Mouse (Mus musculus) urinary bladder, postnatal 10 days (tissue): ENCODE results near the gene Qrich2.

Source experiments
- DNase-seq: peaks from one replicate; pipeline ENCODE4 v3.0.0; 2022; ENCODE audit warnings: low spot score

Qrich2 gene

DNA sequence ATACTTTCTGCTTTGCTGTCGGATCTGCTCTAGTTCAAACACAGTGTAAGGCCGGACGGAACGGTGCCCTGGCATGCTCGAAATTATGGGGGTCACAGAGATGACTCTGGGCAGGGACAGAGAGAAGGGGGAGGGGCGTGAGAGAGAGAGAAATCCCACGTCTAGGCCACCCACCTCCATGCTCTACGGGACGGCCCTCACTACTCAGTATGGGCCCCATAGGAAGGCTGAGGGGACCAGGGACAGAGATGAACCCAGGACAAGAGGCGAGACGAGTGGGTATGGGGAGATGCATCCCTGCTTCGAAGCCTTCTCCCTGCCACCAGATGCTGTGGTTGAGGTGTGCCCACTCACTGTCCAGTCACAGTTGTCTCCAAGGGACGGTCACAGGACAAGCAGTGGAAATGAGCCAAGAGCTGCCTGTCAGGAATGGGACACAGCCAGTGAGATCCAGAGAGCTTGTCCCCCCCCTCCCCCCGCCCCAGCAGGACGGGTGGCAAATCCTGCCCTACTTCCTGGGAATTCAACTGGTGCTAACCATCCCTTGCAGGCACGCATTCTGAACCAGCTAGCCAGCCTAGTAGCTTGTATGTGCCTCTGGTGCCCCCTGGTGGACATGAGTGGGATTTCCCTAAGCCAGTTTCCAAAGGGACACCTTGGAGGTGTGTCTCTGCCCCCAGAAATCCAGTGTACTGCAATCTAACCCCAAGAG lies 20.3 kb downstream of the Qrich2 start:
- DNase-seq = peak; percentile 90

DNA sequence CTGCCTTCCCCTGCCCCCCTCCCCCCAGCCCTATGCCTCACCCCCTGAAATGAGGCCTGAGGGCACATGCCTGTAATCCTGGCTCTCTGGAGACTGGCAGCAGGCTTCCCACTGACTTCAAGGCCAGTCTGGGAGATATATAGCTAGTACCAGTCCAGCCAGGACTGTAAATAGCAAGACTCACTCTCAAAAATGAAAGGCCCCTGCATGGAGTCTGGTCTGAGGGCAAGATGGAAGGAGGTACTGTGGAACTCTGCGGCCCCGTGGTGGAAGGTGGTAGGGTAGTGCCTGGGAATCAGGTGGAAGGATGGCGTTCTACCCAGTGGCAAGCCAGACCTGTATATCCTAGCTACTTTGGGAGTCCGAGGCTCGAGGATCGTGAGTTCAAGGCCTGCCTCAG lies 22.1 kb downstream of the Qrich2 start:
- DNase-seq = no peak

DNA sequence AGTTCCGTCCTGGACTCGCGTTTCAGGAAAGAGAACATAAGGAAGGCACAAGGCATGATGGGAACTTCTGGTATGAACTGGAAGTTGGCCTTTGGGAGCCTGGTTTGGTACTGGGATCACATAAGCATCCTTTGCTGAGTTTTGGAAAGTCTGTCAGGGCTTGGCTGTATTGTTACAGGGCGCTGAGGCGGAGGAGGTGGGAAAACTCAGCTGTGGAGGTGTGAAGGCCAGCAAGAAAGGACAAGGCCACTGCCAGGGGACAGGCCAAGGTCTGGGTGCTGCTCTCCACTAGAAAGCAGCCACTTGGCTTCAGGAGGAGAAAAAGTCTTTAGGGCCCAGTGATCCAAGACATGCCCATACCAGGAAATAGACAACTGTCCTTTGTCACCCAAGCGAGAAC lies 22.7 kb downstream of the Qrich2 start:
- DNase-seq = no peak

DNA sequence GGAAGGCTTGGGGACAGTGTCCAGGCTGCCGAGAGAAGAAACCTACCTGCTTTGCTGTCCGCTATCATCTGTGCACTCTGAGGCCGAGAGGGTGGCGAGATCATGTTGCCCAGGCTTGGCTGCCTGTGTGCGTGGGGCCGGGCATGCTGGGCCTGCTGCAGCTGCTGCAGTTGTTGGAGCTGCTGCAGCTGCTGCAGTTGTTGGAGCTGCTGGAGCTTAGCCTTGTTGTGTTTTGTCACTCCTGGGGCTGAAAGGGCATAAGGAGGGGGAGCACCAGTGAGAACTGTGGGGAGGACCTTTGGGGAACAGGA lies 23.2 kb downstream of the Qrich2 start:
- DNase-seq = no peak

DNA sequence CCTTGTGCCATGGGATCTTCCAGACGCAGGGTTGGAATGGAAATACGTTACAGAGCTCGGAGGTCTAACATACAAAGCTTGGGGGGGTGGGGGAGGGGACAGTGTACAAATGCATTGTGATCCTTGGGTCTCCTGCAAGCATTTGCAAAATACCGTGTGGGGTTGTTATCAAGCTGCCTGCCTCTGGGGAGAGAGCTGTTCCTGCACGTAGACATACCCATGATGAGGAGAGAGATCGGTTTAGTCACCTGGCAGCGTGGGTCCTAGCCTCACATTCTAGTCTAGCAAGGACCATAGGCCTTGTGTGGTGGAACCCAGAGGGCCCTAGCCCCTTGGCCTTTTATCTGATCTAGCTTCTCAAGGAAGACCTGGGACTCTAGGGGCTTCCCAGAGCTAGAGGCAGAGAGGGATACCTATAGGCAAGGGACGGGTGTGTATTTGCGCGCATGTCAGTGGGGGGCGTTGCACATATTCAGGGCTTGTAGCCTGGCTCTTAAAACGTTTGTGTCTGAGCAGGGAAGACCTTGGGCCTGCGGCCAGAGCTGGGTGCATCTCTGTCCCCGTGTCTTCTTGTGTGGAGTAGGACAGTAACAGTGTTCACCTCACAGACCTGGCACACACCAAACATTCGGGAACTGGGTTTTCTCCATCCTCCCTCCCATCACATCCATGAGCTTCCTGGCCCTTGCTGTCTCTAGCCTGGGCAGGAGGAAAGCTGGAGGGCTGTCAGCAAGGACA lies 23.7 kb downstream of the Qrich2 start:
- DNase-seq = no peak

DNA sequence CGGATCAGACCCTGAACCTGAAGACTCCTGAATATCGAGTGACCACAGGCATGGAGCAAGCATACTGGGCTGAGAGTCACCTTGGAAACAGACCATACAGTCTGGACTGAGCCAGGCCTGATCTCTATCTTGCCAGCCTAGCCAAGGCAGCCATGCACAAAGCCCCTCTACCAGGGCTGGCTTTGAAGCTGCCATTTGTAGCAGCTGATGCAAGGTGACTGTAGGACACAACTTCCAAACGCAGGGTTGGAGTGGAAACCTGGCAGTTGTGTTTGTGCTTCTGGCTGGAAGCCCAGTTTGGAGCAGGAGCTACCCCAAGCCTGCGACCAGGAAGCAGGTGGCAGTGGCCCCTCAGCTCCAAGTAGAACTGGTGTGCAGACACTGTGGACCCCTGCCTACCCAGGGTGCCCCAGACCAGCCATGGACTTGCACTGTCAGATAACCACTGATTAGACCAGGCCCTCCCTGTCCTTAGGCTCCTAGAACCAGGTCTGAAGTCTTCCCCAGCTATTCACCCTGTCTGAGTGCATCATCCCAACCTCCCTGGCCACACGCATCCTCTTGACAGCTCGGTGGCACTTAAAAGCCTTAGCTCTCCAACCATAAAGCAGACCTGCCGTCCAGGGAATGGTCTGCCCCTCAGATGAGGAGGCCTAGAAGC lies 25.5 kb downstream of the Qrich2 start:
- no peak for DNase-seq

DNA sequence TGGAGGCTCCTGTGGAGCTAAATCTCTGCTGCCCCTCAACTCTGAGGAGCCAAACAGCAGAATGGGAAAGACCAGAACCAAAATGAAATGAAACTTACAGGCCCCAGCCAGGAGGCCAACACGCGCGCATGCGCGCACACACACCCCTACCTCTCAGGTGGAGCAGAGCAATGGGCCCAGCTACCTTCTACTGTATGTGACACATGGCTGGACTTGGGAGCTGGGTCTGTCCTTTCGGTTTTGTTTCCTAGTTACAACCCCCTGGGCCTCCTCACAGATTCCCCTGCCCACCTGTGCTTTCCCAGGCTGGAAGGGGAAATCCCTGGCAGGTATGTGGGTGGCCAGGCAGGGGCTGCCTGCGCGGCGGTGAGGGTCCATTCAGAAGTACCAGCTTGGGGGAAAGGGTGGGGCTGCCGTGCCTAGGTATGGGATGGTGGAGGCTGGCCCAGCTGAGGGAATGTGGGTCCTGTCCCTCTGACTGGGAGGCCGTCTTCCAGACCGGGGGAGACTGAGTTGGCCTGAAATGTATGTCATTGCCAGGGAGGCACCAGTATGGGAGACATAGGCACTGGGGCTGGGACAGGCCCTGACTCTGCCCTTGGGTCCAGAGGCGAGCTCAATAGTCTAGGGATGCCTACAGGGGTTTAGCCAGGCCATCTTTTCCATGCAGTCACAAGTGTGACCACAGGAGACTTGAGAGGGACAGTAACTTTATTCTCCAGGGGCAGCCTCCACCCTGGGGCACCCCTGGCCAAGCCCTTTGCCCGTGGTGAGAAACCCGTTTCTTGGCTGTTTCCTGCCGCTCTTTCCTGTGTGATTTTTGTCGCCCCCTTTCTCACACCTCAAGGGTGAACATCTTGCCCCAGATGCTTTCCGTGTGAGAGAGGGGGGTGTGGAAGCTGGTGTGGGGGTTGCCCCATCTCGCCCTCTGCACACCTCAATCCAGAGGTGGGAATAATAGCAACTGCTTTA lies 26.5 kb downstream of the Qrich2 start:
- DNase-seq = no peak

DNA sequence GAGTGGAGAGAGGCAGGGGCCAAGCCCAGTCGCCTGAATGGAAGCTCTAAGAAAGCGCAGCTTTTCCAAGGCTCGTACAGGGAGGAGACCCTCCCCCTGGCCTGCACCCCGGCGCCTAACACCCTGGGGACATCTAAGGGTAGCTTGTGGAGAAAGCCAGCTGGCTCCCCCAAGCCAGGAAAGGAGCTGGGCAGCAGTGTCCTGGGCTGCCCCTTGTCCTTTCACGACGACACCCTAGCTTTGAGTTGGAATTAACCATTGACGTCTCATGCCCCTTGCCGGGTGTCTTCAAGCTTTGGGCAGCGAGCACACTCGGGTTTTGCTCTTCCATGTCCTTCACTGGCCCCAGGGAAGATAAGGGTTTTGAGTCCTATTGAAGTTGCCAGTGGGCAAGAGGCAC lies 28.5 kb downstream of the Qrich2 start:
- DNase-seq = no peak

DNA sequence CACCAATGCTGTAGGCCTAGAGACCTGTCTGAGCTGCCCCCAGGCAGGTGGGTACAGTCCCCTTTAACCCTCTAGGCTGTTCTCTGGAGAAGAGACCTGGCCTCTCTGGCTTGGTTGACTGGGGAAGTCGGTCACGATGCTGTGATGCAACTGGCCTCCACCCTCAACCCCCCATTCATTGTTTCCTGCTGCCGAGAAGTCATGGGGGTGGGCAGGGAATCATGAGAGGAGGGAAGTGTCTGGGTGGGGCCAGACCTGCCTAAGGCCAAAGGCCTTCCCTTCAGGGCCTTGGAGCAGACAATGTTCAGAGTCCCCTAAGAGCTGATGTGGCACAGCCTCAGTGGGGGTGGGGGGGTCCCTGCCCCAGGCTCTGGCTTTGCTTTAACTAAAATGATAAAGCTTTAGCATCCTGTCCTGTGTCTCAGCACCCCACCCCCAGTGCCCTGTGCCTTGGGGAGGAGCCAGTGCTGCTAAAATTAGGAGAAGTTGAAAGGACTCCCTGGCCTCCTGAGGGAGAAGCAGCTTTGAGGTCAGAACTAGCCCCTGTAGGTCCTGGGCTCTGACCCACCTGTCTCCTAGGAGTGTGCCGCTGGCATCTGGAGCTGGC lies 29.2 kb downstream of the Qrich2 start:
- no peak for DNase-seq

DNA sequence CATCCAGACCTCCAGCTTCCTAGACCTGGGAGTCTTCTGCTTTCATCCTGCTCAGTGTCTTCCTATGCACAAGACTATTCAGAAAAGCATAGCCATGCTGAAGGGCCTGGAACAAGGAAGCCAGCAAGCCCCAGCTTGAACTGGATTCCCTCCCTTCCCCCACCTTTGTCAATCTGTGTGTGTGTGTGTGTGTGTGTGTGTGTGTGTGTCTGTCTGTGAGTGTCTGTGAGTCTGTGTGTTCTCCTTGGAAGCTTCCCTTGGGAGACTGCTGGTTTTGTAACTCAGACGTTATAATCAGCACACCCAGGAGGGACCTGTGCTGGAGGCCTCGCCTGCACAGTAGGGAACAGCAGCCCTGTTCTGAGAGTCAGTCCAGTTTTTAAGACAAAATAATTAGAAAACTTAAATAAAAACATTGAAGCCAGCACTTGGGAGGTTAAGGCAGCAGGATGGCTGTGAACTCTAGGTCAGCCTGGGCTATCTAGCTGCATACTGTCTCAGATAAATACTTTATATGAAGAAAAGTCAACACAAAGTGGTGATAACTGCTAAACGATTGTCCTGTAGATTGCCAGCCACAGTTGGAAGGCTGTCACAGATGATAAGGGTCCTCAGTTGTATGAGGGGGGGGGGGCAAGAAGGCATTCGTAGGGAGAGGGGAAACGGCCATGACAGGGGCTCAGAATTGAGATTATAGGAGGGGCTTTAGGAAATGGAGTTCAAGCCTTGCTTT lies 29.9 kb downstream of the Qrich2 start:
- DNase-seq = no peak

DNA sequence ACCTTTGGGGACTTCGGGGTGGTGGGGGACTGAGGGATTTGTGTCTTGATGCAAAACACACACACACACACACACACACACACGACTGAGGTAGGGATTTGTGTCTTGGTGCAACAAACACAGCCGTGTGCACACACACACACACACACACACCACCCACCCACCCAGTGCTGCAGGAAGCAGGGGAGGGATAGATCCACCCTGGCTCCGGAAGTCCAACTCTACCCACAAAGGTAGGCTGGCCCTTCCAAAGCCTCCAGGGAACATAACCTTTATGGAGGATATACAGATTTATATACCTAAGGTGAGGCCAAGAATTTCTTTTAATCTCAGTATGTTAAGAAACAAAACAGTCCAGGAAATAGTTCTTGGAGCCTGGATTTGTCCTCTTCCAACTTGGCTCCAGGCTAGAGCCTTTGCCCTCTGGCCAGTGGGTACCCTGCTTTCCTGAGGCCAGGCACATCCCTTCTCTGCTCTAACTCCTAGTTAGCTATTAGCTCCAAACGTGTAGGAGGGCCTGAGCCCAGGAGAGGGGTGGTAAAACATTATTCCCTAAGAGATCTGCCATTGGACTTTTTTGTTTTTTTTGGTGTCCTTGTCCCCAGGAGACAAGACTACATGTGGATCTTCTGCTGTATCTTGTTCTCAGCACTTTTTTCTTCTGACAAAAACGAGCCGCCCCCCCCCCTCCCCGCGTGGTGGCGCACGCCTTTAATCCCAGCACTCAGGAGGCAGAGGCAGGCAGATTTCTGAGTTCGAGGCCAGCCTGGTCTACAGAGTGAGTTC lies 30.9 kb downstream of the Qrich2 start:
- no peak for DNase-seq

DNA sequence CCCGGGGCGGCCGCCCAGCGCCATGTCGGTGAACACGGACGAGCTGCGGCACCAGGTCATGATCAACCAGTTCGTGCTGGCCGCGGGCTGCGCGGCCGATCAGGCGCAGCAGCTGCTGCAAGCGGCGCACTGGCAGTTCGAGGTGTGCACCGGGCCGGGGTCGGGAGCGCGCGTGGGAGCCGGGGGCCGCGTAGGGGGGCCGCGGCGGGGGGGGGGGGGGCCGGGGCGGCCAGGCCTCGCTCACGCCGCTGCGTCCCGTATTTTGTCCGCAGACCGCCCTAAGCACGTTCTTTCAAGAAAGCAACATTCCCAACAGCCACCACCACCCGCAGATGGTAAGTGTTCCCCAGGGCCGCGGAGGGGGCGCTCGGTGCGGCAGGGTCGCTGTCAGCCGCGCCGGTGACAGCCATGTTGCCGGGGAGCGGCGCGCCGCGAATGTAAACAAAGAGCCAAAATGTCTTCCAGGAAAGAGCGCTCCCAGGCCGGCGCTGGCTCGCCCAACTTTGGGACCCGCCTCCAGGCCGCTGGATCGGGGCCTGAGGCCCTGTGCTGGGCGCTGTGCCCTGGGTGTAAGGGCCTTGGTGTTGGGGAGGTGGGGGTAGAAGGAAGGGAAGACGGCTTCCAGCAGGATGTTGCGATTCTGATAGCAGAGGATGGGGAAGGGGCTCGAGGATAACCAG lies 31.6 kb downstream of the Qrich2 start:
- no peak for DNase-seq

DNA sequence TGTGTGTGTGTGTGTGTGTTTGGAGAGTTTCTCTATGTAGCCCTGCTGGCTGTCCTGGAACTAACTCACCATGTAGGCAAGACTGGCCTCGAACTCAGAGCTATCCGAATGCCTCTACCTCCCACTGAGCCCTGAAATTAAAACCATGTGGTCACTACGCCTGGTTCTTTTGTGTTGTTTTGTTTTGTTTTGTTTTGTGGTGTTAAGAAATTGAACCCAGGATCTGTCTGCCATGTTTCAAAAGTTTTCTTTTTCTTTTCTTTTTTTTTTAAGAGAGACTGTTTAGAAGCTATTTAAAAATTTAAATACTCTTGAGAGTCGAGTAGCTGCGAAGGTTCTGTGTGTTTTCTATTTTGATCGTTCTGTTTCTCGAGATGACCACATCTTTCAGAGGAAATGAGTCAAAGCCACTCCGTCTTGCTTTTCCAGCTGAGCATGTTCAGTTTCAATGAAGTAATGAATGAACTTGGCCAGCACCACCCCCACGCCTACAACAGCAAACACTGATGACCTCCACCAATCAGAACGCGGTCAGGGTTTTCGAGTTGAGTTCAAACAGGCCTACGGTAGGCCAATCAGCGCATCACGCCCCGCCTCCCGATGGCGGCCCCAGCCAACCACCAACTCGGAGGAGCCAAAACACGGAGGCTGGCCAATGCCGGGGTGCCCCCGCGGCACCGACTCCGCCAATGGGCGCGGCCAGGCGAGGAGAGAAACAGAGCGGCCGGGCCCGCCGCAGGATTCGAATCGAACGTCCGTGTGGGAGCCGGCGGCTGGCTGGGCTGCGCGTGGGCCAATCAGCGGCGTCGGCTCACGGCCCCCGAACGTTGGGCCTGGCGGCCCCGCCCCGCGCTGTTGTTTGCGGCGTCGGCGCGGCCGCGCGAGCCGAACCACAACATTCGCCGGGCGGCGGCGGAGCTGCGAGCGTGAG lies 32.4 kb downstream of the Qrich2 start, which contains the start of gene Ubald2:
Gene Ubald2, plus strand, starts transcription at position 739 of the 931 bp plus-strand sequence.
- peak; percentile 95 for DNase-seq

DNA sequence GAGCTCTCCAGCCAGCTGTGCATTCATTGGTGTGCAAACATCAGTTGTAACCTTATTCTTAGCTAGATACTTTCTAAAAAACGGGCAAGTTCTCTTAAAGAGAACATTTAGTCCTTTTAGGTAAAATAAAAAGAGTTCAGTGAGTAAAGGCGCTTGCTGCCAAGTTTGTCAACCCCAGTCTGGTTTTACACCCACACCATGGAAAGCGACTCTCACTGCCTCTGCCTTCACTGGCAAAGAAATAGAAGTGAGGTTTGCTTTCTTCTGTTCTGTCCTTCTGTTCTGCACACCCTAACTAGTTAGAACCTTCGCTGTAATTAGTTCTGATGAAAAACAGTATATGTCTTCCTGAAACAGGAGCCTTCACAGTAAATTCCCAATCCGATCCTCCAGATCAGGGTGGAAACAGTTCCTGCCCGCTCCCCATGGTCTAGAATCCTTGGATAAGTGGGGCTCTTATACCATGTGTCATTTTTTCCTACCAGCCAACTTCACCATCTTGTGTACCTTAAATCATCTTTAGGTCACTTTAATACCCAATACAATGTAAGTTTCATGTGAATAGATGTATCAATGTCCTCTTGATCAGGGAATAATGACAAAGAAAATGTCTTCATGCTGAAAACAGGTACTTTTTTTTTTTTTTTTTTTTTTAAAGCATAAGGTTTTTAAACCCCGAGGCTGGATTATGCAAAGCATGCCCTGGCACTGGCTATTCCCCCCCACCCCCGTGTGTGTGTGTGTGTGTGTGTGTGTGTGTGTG lies 33.3 kb downstream of the Qrich2 start:
- DNase-seq = no peak

DNA sequence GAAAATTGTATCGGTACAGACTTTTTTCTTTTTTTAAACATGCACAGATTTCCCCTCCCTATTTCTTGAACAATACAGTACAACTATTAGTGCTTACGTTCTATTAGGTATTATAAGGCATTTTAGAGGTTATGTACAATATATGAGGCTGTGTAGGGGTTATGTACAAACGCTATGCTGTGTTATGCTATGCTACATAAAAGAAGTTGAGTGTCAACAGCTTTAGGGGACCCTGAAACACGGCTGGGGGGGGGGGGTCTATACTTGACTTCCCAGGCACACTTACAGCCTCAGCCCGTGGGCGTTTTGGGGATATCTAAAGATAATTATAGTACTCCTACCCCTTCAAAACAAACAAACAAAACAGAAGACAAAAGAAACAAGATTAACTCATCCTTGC lies 33.9 kb downstream of the Qrich2 start:
- DNase-seq = no peak

DNA sequence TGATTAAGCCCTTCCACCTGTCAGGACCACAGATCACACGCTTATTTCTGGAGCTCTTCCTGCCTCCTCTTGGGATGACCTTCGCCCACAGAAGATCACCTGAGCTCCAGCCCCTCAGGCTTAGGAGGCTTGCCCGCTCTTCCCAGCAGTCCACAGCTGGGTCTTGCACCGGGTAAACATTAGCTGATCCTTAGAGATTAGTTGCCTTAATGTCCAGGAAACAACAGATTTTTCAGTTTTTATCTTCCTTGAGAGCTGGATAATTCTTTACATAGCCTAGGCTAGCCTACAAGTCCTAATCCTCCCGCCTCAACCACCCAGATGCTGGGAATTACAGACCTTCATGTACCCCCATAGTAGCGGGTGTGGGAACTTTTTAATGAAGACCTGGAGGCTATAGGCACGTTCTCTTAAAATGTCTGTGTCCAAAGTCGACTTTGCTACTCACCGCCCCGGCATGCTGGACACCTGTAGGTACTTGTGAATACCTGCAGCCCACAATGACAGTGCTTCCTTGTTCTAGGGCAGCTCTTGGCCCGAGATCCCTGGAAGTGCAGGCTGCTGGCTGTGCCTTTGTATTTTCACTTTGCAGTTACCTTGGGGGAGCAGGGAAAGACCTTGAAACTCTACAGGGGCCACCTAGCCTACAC lies 34.5 kb downstream of the Qrich2 start:
- no peak for DNase-seq

DNA sequence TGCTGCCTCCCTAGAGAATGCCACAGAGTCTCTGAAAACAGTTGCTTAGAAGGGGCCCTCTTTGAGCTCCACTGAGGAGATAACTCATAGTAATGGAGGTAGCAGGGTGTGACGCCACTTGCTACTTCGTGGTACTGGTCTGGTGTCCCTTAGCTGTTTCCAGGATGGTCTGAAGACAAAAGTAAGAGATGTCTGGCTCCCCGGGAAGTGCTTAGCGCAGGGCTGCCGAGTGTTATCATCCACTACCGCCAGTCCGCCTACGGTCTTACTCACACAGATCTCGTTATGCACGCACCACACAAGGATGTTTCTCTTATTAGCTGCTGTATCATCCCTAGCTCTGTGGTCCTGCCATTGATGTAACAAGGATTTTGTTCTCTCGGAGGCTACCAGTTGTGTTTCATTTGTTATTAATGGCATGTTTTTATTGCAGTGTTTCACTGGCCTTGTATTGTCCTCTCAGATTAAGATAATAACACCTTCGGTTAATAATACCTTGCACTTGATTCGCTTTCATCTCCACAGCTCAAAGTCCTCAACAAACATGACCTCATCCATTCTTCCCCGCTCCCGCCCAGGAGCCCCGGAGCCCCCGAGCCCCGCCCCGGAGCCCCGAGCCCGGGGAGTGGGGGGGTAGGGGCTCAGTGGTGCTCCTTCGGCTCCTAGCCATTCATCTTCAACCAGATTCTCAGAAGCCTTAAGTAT lies 35.2 kb downstream of the Qrich2 start:
- no peak for DNase-seq
